Mouse (Mus musculus) heart, embryonic 16.5 days (tissue): ENCODE measurements around the gene Dab2ip. TPM values are rescaled to one million over a fixed set of nuclear protein-coding genes. Genes with fewer than 3 reads are reported as not detected.
A peak's percentile ranks its signal among the peaks of the same experiment; 100 is the strongest.

Source experiments
- ATAC-seq: fragments of 200-750 bp; cut with Nextera tagmentation; replicated peaks from 2 replicates; pipeline ENCODE4 v1.8.0; 2017; ENCODE audit warnings: moderate number of reproducible peaks; ENCODE audit not compliant: insufficient read depth, low FRiP score; ENCODE audit errors: extremely low read depth
- H3K27ac ChIP-seq: fragments of 300-500 bp; sonication (generic); 2 replicates; pipeline ENCODE4 v1.5.1; 2014; ENCODE audit warnings: mild to moderate bottlenecking, low read length, control low read depth, moderate library complexity
- H3K27me3 ChIP-seq: fragments of 300-500 bp; sonication (generic); 2 replicates; pipeline ENCODE4 v1.6.1; 2014; ENCODE audit warnings: low read length, mixed read lengths; ENCODE audit not compliant: control insufficient read depth, insufficient read depth
- H3K36me3 ChIP-seq: fragments of 300-500 bp; sonication (generic); 2 replicates; pipeline ENCODE4 v1.6.1; 2014; ENCODE audit not compliant: control insufficient read depth, insufficient read depth
- H3K4me1 ChIP-seq: fragments of 300-500 bp; sonication (generic); 2 replicates; pipeline ENCODE4 v1.6.1; 2014; ENCODE audit warnings: low read length, mixed read lengths; ENCODE audit not compliant: control insufficient read depth, insufficient read depth
- H3K4me2 ChIP-seq: fragments of 300-500 bp; sonication (generic); 2 replicates; pipeline ENCODE4 v1.6.1; 2014; ENCODE audit warnings: low read depth, mild to moderate bottlenecking, control low read depth, low read length
- H3K4me3 ChIP-seq: fragments of 300-500 bp; sonication (generic); 2 replicates; pipeline ENCODE4 v1.5.1; 2014; ENCODE audit warnings: mild to moderate bottlenecking, control low read depth, low read length
- H3K9ac ChIP-seq: fragments of 300-500 bp; sonication (generic); 2 replicates; pipeline ENCODE4 v1.6.1; 2014; ENCODE audit warnings: low read length, control low read depth
- H3K9me3 ChIP-seq: fragments of 300-500 bp; sonication (generic); replicated peaks from 2 replicates; pipeline ENCODE4 v1.6.1; 2016; ENCODE audit warnings: low read length; ENCODE audit not compliant: control insufficient read depth
- WGBS: fragments of 180-500 bp; shearing (Covaris S2); extraction: QIAGEN DNeasy Blood & Tissue Kit; methylation state at CpG from one replicate; pipeline ENCODE4 v1.1.7; 2014; 5-methylcytosine and 5-hydroxymethylcytosine counted together
- polyA plus RNA-seq: library from polyadenylated mRNA; unstranded; fragments of >200 nt; fragmentation: Nextera tagmentation; extraction: Ambion mirVana; gene quantifications from 2 replicates; pipeline ENCODE4 v1.2.1, GENCODE M21; 2015

Dab2ip gene
- polyA plus RNA-seq, 1 experiment from 2014 or later = 27.1 TPM

GRCm38 (mm10) chr2:35567694-35568149 lies 9.7 kb downstream of the Dab2ip start:
- no peaks in the 10 kb centered on the region for H3K27me3 ChIP-seq
- no peak overlapping the region for H3K4me3 ChIP-seq
- no peak overlapping the region for H3K27ac ChIP-seq
- H3K4me2 ChIP-seq = no peak overlapping the region
- H3K4me1 ChIP-seq = peaks cover 9% of the 10 kb centered on the region; the same call in 1 of the 2 replicates
- H3K9me3 ChIP-seq = 0 out of 2 replicates have a peak, but pooled peaks cover 4% of the 10 kb centered on the region
- ATAC-seq = no peak
- no peak overlapping the region for H3K9ac ChIP-seq
- H3K36me3 ChIP-seq = no peaks in the 10 kb centered on the region
- 87% methylated on average over 4 of the region's 4 CpGs for WGBS

GRCm38 (mm10) chr2:35570743-35571142 lies 12.7 kb downstream of the Dab2ip start:
- Histone ChIP-seq H3K9ac (no peak overlapping the region), H3K4me1 (no peaks in the 10 kb centered on the region), H3K27ac (no peak overlapping the region), H3K36me3 (no peaks in the 10 kb centered on the region), H3K9me3 (0 out of 2 replicates have a peak, but pooled peaks cover 4% of the 10 kb centered on the region), H3K4me2 (no peak overlapping the region), H3K4me3 (no peak overlapping the region), H3K27me3 (no peaks in the 10 kb centered on the region)
- no peak for ATAC-seq
- 73% methylated on average over 4 of the region's 4 CpGs for WGBS

- Histone ChIP-seq H3K27ac (no peak overlapping the region), H3K4me1 (no peaks in the 10 kb centered on the region), H3K27me3 (no peaks in the 10 kb centered on the region), H3K4me3 (no peak overlapping the region), H3K4me2 (no peak overlapping the region), H3K9me3 (0 out of 2 replicates have a peak, but pooled peaks cover 4% of the 10 kb centered on the region), H3K36me3 (no peaks in the 10 kb centered on the region), H3K9ac (no peak overlapping the region)
- no peak for ATAC-seq
- 30% methylated on average over 1 of the region's 1 CpGs for WGBS
Observed at GRCm38 (mm10) chr2:35574643-35575042, 16.6 kb downstream of the Dab2ip start.

- Histone ChIP-seq H3K4me2 (no peak overlapping the region), H3K27me3 (no peaks in the 10 kb centered on the region), H3K36me3 (no peaks in the 10 kb centered on the region), H3K9ac (no peak overlapping the region), H3K27ac (no peak overlapping the region), H3K4me3 (no peak overlapping the region), H3K9me3 (no peaks in the 10 kb centered on the region), H3K4me1 (peaks cover 8% of the 10 kb centered on the region)
- 77% methylated on average over 3 of the region's 3 CpGs for WGBS
- ATAC-seq = no peak
Observed at GRCm38 (mm10) chr2:35576675-35577074, 18.6 kb downstream of the Dab2ip start.

- Histone ChIP-seq H3K27ac (no peak overlapping the region), H3K4me2 (no peak overlapping the region), H3K9me3 (no peaks in the 10 kb centered on the region), H3K9ac (no peak overlapping the region), H3K27me3 (peaks cover 3% of the 10 kb centered on the region; the same call in 1 of the 2 replicates), H3K4me1 (peaks cover 18% of the 10 kb centered on the region), H3K4me3 (no peak overlapping the region), H3K36me3 (no peaks in the 10 kb centered on the region)
- ATAC-seq = no peak
- 69% methylated on average over 4 of the region's 4 CpGs for WGBS
Observed at GRCm38 (mm10) chr2:35580111-35580510, 22.0 kb downstream of the Dab2ip start.

- Histone ChIP-seq H3K27me3 (peaks cover 3% of the 10 kb centered on the region; the same call in 1 of the 2 replicates), H3K27ac (peak overlapping the region; percentile 95), H3K4me2 (peak overlapping the region; percentile 85), H3K4me1 (peaks cover 30% of the 10 kb centered on the region), H3K4me3 (peak overlapping the region; percentile 66), H3K9ac (peak overlapping the region; percentile 80), H3K9me3 (no peaks in the 10 kb centered on the region), H3K36me3 (no peaks in the 10 kb centered on the region)
- WGBS = under 1% methylated on average over 65 of the region's 76 CpGs
- ATAC-seq = peak; percentile 65
Observed at GRCm38 (mm10) chr2:35581501-35582340, 23.7 kb downstream of the Dab2ip start.

GRCm38 (mm10) chr2:35582341-35582941 lies 24.4 kb downstream of the Dab2ip start:
- peaks cover 3% of the 10 kb centered on the region; the same call in 1 of the 2 replicates for H3K27me3 ChIP-seq
- H3K4me2 ChIP-seq = peak overlapping the region; percentile 85
- no peaks in the 10 kb centered on the region for H3K9me3 ChIP-seq
- peak overlapping the region; percentile 80 for H3K9ac ChIP-seq
- H3K27ac ChIP-seq = peak overlapping the region; percentile 95
- ATAC-seq = peak; percentile 78
- H3K4me3 ChIP-seq = peak overlapping the region; percentile 66
- under 1% methylated on average over 46 of the region's 46 CpGs for WGBS
- no peaks in the 10 kb centered on the region for H3K36me3 ChIP-seq
- peaks cover 37% of the 10 kb centered on the region for H3K4me1 ChIP-seq

GRCm38 (mm10) chr2:35583406-35583805 lies 25.3 kb downstream of the Dab2ip start:
- Histone ChIP-seq H3K4me2 (peak overlapping the region; percentile 85), H3K27me3 (peaks cover 3% of the 10 kb centered on the region; the same call in 1 of the 2 replicates), H3K36me3 (no peaks in the 10 kb centered on the region), H3K9ac (peak overlapping the region; percentile 80), H3K4me1 (peaks cover 45% of the 10 kb centered on the region), H3K27ac (no peak overlapping the region), H3K4me3 (peak overlapping the region; percentile 66), H3K9me3 (no peaks in the 10 kb centered on the region)
- 43% methylated on average over 5 of the region's 5 CpGs for WGBS
- no peak for ATAC-seq

GRCm38 (mm10) chr2:35584011-35584410 lies 25.9 kb downstream of the Dab2ip start:
- ATAC-seq = no peak
- Histone ChIP-seq H3K4me1 (peaks cover 51% of the 10 kb centered on the region), H3K9me3 (no peaks in the 10 kb centered on the region), H3K9ac (peak overlapping the region; percentile 52), H3K27me3 (peaks cover 3% of the 10 kb centered on the region; the same call in 1 of the 2 replicates), H3K36me3 (no peaks in the 10 kb centered on the region), H3K4me3 (peak overlapping the region; percentile 66), H3K27ac (no peak overlapping the region), H3K4me2 (peak overlapping the region; percentile 85)
- WGBS = 72% methylated on average over 3 of the region's 3 CpGs
